Comparison of ENCODE assay signal across 9 mouse cellular contexts in genomic region chr7:28586663-28587411, GRCm38 (mm10). TPM values are rescaled to one million over a fixed set of nuclear protein-coding genes. Genes with fewer than 3 reads are reported as not detected.
DNase-seq lines count a peak whose midpoint lies in the region; ATAC-seq and TF ChIP-seq lines count a peak whose summit lies in the region.
"Had no signal": no experiment of that assay in that cellular context is flagged by ENCODE, and none has a peak within 500 bp of the region (broad histone marks: within the 10 kb centered on the region; RNA-seq: fewer than 3 reads in every experiment).

No protein-coding gene starts in this region.

- H3K27me3 ChIP-seq in liver, embryonic 12.5 days (replicated peaks): no peaks in the 10 kb centered on the region
- H3K27me3 ChIP-seq in liver, embryonic 11.5 days (replicated peaks; ENCODE audit: control insufficient read depth, insufficient read depth, low read length): no peaks in the 10 kb centered on the region
- no peaks in the 10 kb centered on the region for H3K27me3 ChIP-seq in hindbrain, embryonic 16.5 days (replicated peaks; ENCODE audit: control insufficient read depth, insufficient read depth, low read length)

- WGBS in liver, embryonic 12.5 days (ENCODE audit: insufficient replicate concordance): 82% methylated on average over 6 of the region's 6 CpGs
- WGBS in liver, embryonic 11.5 days: 67% methylated on average over 6 of the region's 6 CpGs
- 46% methylated on average over 6 of the region's 6 CpGs for WGBS in hindbrain, embryonic 16.5 days

- TF ChIP-seq CTCF in cortical plate, adult 2 months (IDR thresholded peaks at IDR 0.05; ENCODE audit: extremely low read depth, insufficient read depth, low read length): no peak

- H3K36me3 ChIP-seq in liver, embryonic 12.5 days: 0 out of 2 replicates have a peak, but pooled peaks cover 5% of the 10 kb centered on the region
- no peaks in the 10 kb centered on the region for H3K36me3 ChIP-seq in liver, embryonic 11.5 days (ENCODE audit: control insufficient read depth, insufficient read depth, low read length)
- no peaks in the 10 kb centered on the region for H3K36me3 ChIP-seq in hindbrain, embryonic 16.5 days (ENCODE audit: control insufficient read depth, insufficient read depth, low read length)

- H3K9me3 ChIP-seq in liver, embryonic 12.5 days (replicated peaks): no peaks in the 10 kb centered on the region
- no peaks in the 10 kb centered on the region for H3K9me3 ChIP-seq in liver, embryonic 11.5 days (ENCODE audit: control insufficient read depth, low read length)
- no peaks in the 10 kb centered on the region for H3K9me3 ChIP-seq in hindbrain, embryonic 16.5 days (ENCODE audit: control insufficient read depth, low read length)

- intact Hi-C loops in left cerebral cortex, postnatal 25 days (cut with DNase I): no loop called here

- DNase-seq in liver, embryonic 11.5 days (ENCODE audit: low spot score): no peak
- peak; percentile 66 to 70 for DNase-seq in lung, postnatal 4 days
- no peak for DNase-seq in thymus, postnatal 10 days (ENCODE audit: low spot score in 2 of 2)
- DNase-seq in cerebellum, adult 18-20 months: no peak
- no peak for DNase-seq in left cerebral cortex, postnatal 25 days (ENCODE audit: low spot score in 2 of 2)

- H3K27ac ChIP-seq in liver, embryonic 12.5 days: 0 out of 2 replicates have a peak overlapping the region, but pooled peaks have one; percentile 11
- no peak overlapping the region for H3K27ac ChIP-seq in liver, embryonic 11.5 days (ENCODE audit: low read depth, low read length)
- peak overlapping the region; percentile 27; the same call in 1 of the 2 replicates for H3K27ac ChIP-seq in cortical plate, adult 2 months (ENCODE audit: insufficient read depth, low read length)
- H3K27ac ChIP-seq in hindbrain, embryonic 16.5 days (ENCODE audit: low read depth, low read length): no peak overlapping the region

- no peak overlapping the region for H3K4me2 ChIP-seq in liver, embryonic 12.5 days
- H3K4me2 ChIP-seq in liver, embryonic 11.5 days: no peak overlapping the region
- H3K4me2 ChIP-seq in hindbrain, embryonic 16.5 days (ENCODE audit: low read length): no peak overlapping the region

- no peak for ATAC-seq in liver, embryonic 12.5 days
- ATAC-seq in liver, embryonic 11.5 days (replicated peaks; ENCODE audit: low FRiP score): no peak
- ATAC-seq in hindbrain, embryonic 16.5 days: 0 out of 2 replicates have a peak, but pooled peaks have one; percentile 16

- no peak for TF ChIP-seq POLR2A in cortical plate, adult 2 months (IDR thresholded peaks at IDR 0.05; ENCODE audit: extremely low read depth, insufficient read depth, low read length)

- H3K4me1 ChIP-seq in liver, embryonic 12.5 days: peaks cover 97% of the 10 kb centered on the region
- H3K4me1 ChIP-seq in liver, embryonic 11.5 days (replicated peaks; ENCODE audit: control insufficient read depth, insufficient read depth, low read length): peaks cover 69% of the 10 kb centered on the region
- H3K4me1 ChIP-seq in cortical plate, adult 2 months (ENCODE audit: control insufficient read depth, insufficient read depth, low read length): peaks cover 6% of the 10 kb centered on the region
- peaks cover 35% of the 10 kb centered on the region for H3K4me1 ChIP-seq in hindbrain, embryonic 16.5 days (ENCODE audit: control insufficient read depth, insufficient read depth, low read depth, low read length)

- no peak overlapping the region for H3K9ac ChIP-seq in liver, embryonic 12.5 days
- H3K9ac ChIP-seq in liver, embryonic 11.5 days (ENCODE audit: low read depth, low read length): no peak overlapping the region
- H3K9ac ChIP-seq in hindbrain, embryonic 16.5 days (ENCODE audit: low read depth, low read length): no peak overlapping the region

- H3K4me3 ChIP-seq in liver, embryonic 12.5 days: no peak overlapping the region
- H3K4me3 ChIP-seq in liver, embryonic 11.5 days (ENCODE audit: low read depth, low read length): no peak overlapping the region
- no peak overlapping the region for H3K4me3 ChIP-seq in cortical plate, adult 2 months (ENCODE audit: insufficient read depth, low read length)
- no peak overlapping the region for H3K4me3 ChIP-seq in hindbrain, embryonic 16.5 days (ENCODE audit: low read length)

RNA-seq across cellular contexts. Expression of gene Samd4b, which starts 11.1 kb away (rescaled TPM):
- polyA plus RNA-seq in liver, embryonic 12.5 days (2016; fragmentation: Nextera tagmentation; extraction: Ambion mirVana): 10.0 and 12.5 TPM in 2 replicates
- 17.4 and 18.6 TPM in 2 replicates for polyA plus RNA-seq in liver, embryonic 11.5 days (2014; fragmentation: Nextera tagmentation; extraction: Ambion mirVana)
- polyA plus RNA-seq in cortical plate, adult 2 months (2012; rRNA removed): 59.0 and 63.8 TPM in 2 replicates
- 11.1 and 23.4 TPM in 2 replicates for polyA plus RNA-seq in hindbrain, embryonic 16.5 days (2015; fragmentation: Nextera tagmentation; extraction: Ambion mirVana)
- 10 to 100 TPM; 65.2 to 68.7 TPM for total RNA-seq in left cerebral cortex, postnatal 25 days (2021)

RNA-seq across cellular contexts. Expression of gene Pak4, which starts 11.1 kb away (rescaled TPM):
- 24.3 and 24.6 TPM in 2 replicates for polyA plus RNA-seq in liver, embryonic 12.5 days (2016; fragmentation: Nextera tagmentation; extraction: Ambion mirVana)
- 34.0 and 35.3 TPM in 2 replicates for polyA plus RNA-seq in liver, embryonic 11.5 days (2014; fragmentation: Nextera tagmentation; extraction: Ambion mirVana)
- 8.0 and 8.2 TPM in 2 replicates for polyA plus RNA-seq in cortical plate, adult 2 months (2012; rRNA removed)
- polyA plus RNA-seq in hindbrain, embryonic 16.5 days (2015; fragmentation: Nextera tagmentation; extraction: Ambion mirVana): 18.2 and 21.5 TPM in 2 replicates
- 1 to 10 TPM; 8.1 to 8.3 TPM for total RNA-seq in left cerebral cortex, postnatal 25 days (2021)

RNA-seq across cellular contexts. Expression of gene Nccrp1, which starts 39.8 kb away (rescaled TPM):
- polyA plus RNA-seq in liver, embryonic 12.5 days (2016; fragmentation: Nextera tagmentation; extraction: Ambion mirVana): not detected in 2 replicates
- not detected in 2 replicates for polyA plus RNA-seq in liver, embryonic 11.5 days (2014; fragmentation: Nextera tagmentation; extraction: Ambion mirVana)
- 0.10 and 0.15 TPM in 2 replicates for polyA plus RNA-seq in cortical plate, adult 2 months (2012; rRNA removed)
- polyA plus RNA-seq in hindbrain, embryonic 16.5 days (2015; fragmentation: Nextera tagmentation; extraction: Ambion mirVana): 0.14 TPM in 1 of 2 replicates, not detected in the other
- under 1 TPM; 0.46 to 0.50 TPM for total RNA-seq in left cerebral cortex, postnatal 25 days (2021)
- total RNA-seq: heart, adult 18-20 months had no signal

RNA-seq across cellular contexts. Expression of gene Acp7, which starts 44.3 kb away (rescaled TPM):
- polyA plus RNA-seq in liver, embryonic 12.5 days (2016; fragmentation: Nextera tagmentation; extraction: Ambion mirVana): not detected in 2 replicates
- polyA plus RNA-seq in liver, embryonic 11.5 days (2014; fragmentation: Nextera tagmentation; extraction: Ambion mirVana): not detected in 2 replicates
- polyA plus RNA-seq in cortical plate, adult 2 months (2012; rRNA removed): 0.89 and 1.3 TPM in 2 replicates
- polyA plus RNA-seq in hindbrain, embryonic 16.5 days (2015; fragmentation: Nextera tagmentation; extraction: Ambion mirVana): 0.31 and 0.34 TPM in 2 replicates
- 1 to 10 TPM; 1.1 to 1.6 TPM for total RNA-seq in left cerebral cortex, postnatal 25 days (2021)
- total RNA-seq: heart, adult 18-20 months had no signal

RNA-seq across cellular contexts. Expression of gene Sycn, which starts 46.2 kb away (rescaled TPM):
- not detected in 2 replicates for polyA plus RNA-seq in liver, embryonic 12.5 days (2016; fragmentation: Nextera tagmentation; extraction: Ambion mirVana)
- polyA plus RNA-seq in liver, embryonic 11.5 days (2014; fragmentation: Nextera tagmentation; extraction: Ambion mirVana): not detected in 2 replicates
- polyA plus RNA-seq in cortical plate, adult 2 months (2012; rRNA removed): not detected in 2 replicates
- polyA plus RNA-seq in hindbrain, embryonic 16.5 days (2015; fragmentation: Nextera tagmentation; extraction: Ambion mirVana): not detected in 2 replicates
- total RNA-seq in left cerebral cortex, postnatal 25 days (2021): not detected
- total RNA-seq: heart, adult 18-20 months had no signal

Comparison
In these comparisons a context has a peak if more than half of its experiments do, and no peak if none do; other contexts are left out.
1. H3K27ac ChIP-seq: peak in liver, embryonic 12.5 days (single experiment) and cortical plate, adult 2 months (single experiment); none in liver, embryonic 11.5 days (single experiment) and hindbrain, embryonic 16.5 days (single experiment).
2. DNase-seq: peak in lung, postnatal 4 days (2 of 2); none in liver, embryonic 11.5 days (single experiment), thymus, postnatal 10 days (0 of 2), cerebellum, adult 18-20 months (0 of 2) and left cerebral cortex, postnatal 25 days (0 of 2).